Mouse (Mus musculus): ENCODE measurements around the gene Il3ra.

DNA sequence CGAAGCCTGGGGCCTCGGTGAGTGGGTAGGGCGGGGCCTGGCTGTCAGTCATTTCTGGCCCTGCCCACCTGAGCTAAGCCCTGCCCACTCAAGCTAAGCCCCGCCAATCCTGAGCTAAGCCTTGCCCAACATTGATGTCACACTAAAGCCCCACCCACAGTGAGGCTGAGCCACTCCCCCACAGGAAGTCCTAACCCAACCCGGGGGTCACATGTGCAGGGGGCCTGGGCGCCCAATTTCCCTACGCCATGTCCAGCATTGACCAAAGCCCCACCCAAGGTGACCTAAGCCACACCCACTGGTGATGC is 5.0 kb downstream of the Il3ra start:
- no peak for TF ChIP-seq CTCF (IDR thresholded peaks at IDR 0.05; ENCODE audit: low read depth, low read length)
- no peak for TF ChIP-seq POLR2A (IDR thresholded peaks at IDR 0.05; ENCODE audit: borderline replicate concordance, low read depth, low read length)

All from bone marrow macrophage, adult 2 months (primary cell).